Mouse (Mus musculus) ovary, postnatal 10 days (tissue): Measurements from ENCODE around the gene Ikzf3.

Experiments used
- DNase-seq: peaks from one replicate; pipeline ENCODE4 v3.0.0; 2022; ENCODE audit warnings: low spot score

Ikzf3 gene

GRCm38 (mm10) chr11:98473916-98474479, 71.8 kb downstream of the Ikzf3 start:
- no peak for DNase-seq

GRCm38 (mm10) chr11:98472696-98473095, 73.1 kb downstream of the Ikzf3 start:
- no peak for DNase-seq

GRCm38 (mm10) chr11:98470795-98471194, 75.0 kb downstream of the Ikzf3 start:
- no peak for DNase-seq

- DNase-seq = no peak
Measured at GRCm38 (mm10) chr11:98469761-98470714, 75.8 kb downstream of the Ikzf3 start.

GRCm38 (mm10) chr11:98464516-98464915, 81.3 kb downstream of the Ikzf3 start:
- DNase-seq = no peak

- DNase-seq = no peak
Measured at GRCm38 (mm10) chr11:98463911-98464310, 81.9 kb downstream of the Ikzf3 start.

- no peak for DNase-seq
Measured at GRCm38 (mm10) chr11:98462255-98462654, 83.6 kb downstream of the Ikzf3 start.

GRCm38 (mm10) chr11:98461109-98461720, 84.6 kb downstream of the Ikzf3 start:
- DNase-seq = no peak

GRCm38 (mm10) chr11:98459860-98460259, 86.0 kb downstream of the Ikzf3 start:
- no peak for DNase-seq

GRCm38 (mm10) chr11:98459071-98459741, 86.6 kb downstream of the Ikzf3 start:
- DNase-seq = no peak

- DNase-seq = no peak
Measured at GRCm38 (mm10) chr11:98458121-98458990, 87.5 kb downstream of the Ikzf3 start.

- peak; percentile 89 for DNase-seq
Measured at GRCm38 (mm10) chr11:98457367-98458120, 88.3 kb downstream of the Ikzf3 start.

GRCm38 (mm10) chr11:98456945-98457344, 88.9 kb downstream of the Ikzf3 start:
- no peak for DNase-seq

GRCm38 (mm10) chr11:98456545-98456944, 89.3 kb downstream of the Ikzf3 start:
- DNase-seq = no peak

GRCm38 (mm10) chr11:98455484-98455883, 90.3 kb downstream of the Ikzf3 start:
- no peak for DNase-seq

GRCm38 (mm10) chr11:98449921-98450771, 95.7 kb downstream of the Ikzf3 start:
- DNase-seq = no peak

GRCm38 (mm10) chr11:98449419-98449818, 96.4 kb downstream of the Ikzf3 start:
- DNase-seq = no peak

- no peak for DNase-seq
Measured at GRCm38 (mm10) chr11:98448191-98448790, 97.5 kb downstream of the Ikzf3 start.

GRCm38 (mm10) chr11:98447475-98447834, 98.4 kb downstream of the Ikzf3 start:
- no peak for DNase-seq
